Mouse (Mus musculus): ENCODE results near the gene Ralb. TPM values are rescaled to one million over a fixed set of nuclear protein-coding genes. Genes with fewer than 3 reads are reported as not detected.

Ralb gene
- total and polyA plus RNA-seq, 2 experiments from 2014 or later = 41.9 to 63.2 TPM

GRCm38 (mm10) chr1:119450651-119451345 lies 53.8 kb downstream of the Ralb start:
- Histone ChIP-seq H3K9ac (replicated peaks; ENCODE audit: low read length, poor library complexity, severe bottlenecking) (no peak overlapping the region), H3K27me3 (ENCODE audit: insufficient read depth, low read length) (no peaks in the 10 kb centered on the region), H3K9me3 (ENCODE audit: low read length) (no peaks in the 10 kb centered on the region), H3K36me3 (ENCODE audit: insufficient read depth, low read length) (no peaks in the 10 kb centered on the region), H3K27ac (ENCODE audit: low read depth, low read length) (no peak overlapping the region), H3K4me1 (ENCODE audit: insufficient read depth, low read length) (no peaks in the 10 kb centered on the region), H3K4me2 (ENCODE audit: low read depth, low read length, poor library complexity, severe bottlenecking) (no peak overlapping the region), H3K4me3 (ENCODE audit: low read depth, low read length) (no peak overlapping the region)
- no peak for TF ChIP-seq CTCF (IDR thresholded peaks at IDR 0.05)
- 80% methylated on average over 10 of the region's 10 CpGs for WGBS
- DNase-seq (ENCODE audit: low spot score) (no peak), ATAC-seq (ENCODE audit: low FRiP score) (no peak)

- H3K4me2 ChIP-seq (ENCODE audit: low read depth, low read length, poor library complexity, severe bottlenecking) = no peak overlapping the region
- ATAC-seq (ENCODE audit: low FRiP score) = no peak
- no peak for TF ChIP-seq CTCF (IDR thresholded peaks at IDR 0.05)
Measured at GRCm38 (mm10) chr1:119446753-119447283, 57.8 kb downstream of the Ralb start.

GRCm38 (mm10) chr1:119443591-119444350 lies 60.8 kb downstream of the Ralb start:
- Histone ChIP-seq H3K9ac (replicated peaks; ENCODE audit: low read length, poor library complexity, severe bottlenecking) (no peak overlapping the region), H3K9me3 (ENCODE audit: low read length) (no peaks in the 10 kb centered on the region), H3K4me1 (ENCODE audit: insufficient read depth, low read length) (no peaks in the 10 kb centered on the region), H3K36me3 (ENCODE audit: insufficient read depth, low read length) (no peaks in the 10 kb centered on the region), H3K27ac (ENCODE audit: low read depth, low read length) (no peak overlapping the region), H3K4me3 (ENCODE audit: low read depth, low read length) (no peak overlapping the region), H3K27me3 (ENCODE audit: insufficient read depth, low read length) (no peaks in the 10 kb centered on the region), H3K4me2 (ENCODE audit: low read depth, low read length, poor library complexity, severe bottlenecking) (no peak overlapping the region)
- DNase-seq (ENCODE audit: low spot score) (no peak), ATAC-seq (ENCODE audit: low FRiP score) (no peak)
- 89% methylated on average over 21 of the region's 21 CpGs for WGBS
- TF ChIP-seq CTCF (IDR thresholded peaks at IDR 0.05) = no peak

More at GRCm38 (mm10) chr1:119446753-119447283, 57.8 kb downstream of the Ralb start:
- H3K4me1 ChIP-seq (ENCODE audit: insufficient read depth, low read length) = no peaks in the 10 kb centered on the region
- no peaks in the 10 kb centered on the region for H3K36me3 ChIP-seq (ENCODE audit: insufficient read depth, low read length)
- 67% methylated on average over 10 of the region's 10 CpGs for WGBS
- no peaks in the 10 kb centered on the region for H3K9me3 ChIP-seq (ENCODE audit: low read length)
- no peak overlapping the region for H3K9ac ChIP-seq (replicated peaks; ENCODE audit: low read length, poor library complexity, severe bottlenecking)
- H3K27me3 ChIP-seq (ENCODE audit: insufficient read depth, low read length) = no peaks in the 10 kb centered on the region
- H3K27ac ChIP-seq (ENCODE audit: low read depth, low read length) = no peak overlapping the region
- no peak for DNase-seq (ENCODE audit: low spot score)
- no peak overlapping the region for H3K4me3 ChIP-seq (ENCODE audit: low read depth, low read length)

- 93% methylated on average over 9 of the region's 9 CpGs for WGBS
- ATAC-seq (ENCODE audit: low FRiP score) = no peak
- H3K4me1 ChIP-seq (ENCODE audit: insufficient read depth, low read length) = no peaks in the 10 kb centered on the region
- DNase-seq (ENCODE audit: low spot score) = no peak
- H3K9ac ChIP-seq (replicated peaks; ENCODE audit: low read length, poor library complexity, severe bottlenecking) = no peak overlapping the region
- H3K27ac ChIP-seq (ENCODE audit: low read depth, low read length) = no peak overlapping the region
- no peak for TF ChIP-seq CTCF (IDR thresholded peaks at IDR 0.05)
- no peak overlapping the region for H3K4me3 ChIP-seq (ENCODE audit: low read depth, low read length)
- H3K36me3 ChIP-seq (ENCODE audit: insufficient read depth, low read length) = no peaks in the 10 kb centered on the region
- no peaks in the 10 kb centered on the region for H3K27me3 ChIP-seq (ENCODE audit: insufficient read depth, low read length)
- H3K4me2 ChIP-seq (ENCODE audit: low read depth, low read length, poor library complexity, severe bottlenecking) = no peak overlapping the region
- no peaks in the 10 kb centered on the region for H3K9me3 ChIP-seq (ENCODE audit: low read length)
Measured at GRCm38 (mm10) chr1:119442901-119443300, 61.7 kb downstream of the Ralb start.

- H3K4me1 ChIP-seq (ENCODE audit: insufficient read depth, low read length) = no peaks in the 10 kb centered on the region
- no peak for TF ChIP-seq CTCF (IDR thresholded peaks at IDR 0.05)
- no peaks in the 10 kb centered on the region for H3K27me3 ChIP-seq (ENCODE audit: insufficient read depth, low read length)
- ATAC-seq (ENCODE audit: low FRiP score) (no peak), DNase-seq (ENCODE audit: low spot score) (no peak)
- no peak overlapping the region for H3K9ac ChIP-seq (replicated peaks; ENCODE audit: low read length, poor library complexity, severe bottlenecking)
- H3K9me3 ChIP-seq (ENCODE audit: low read length) = no peaks in the 10 kb centered on the region
- no peak overlapping the region for H3K4me3 ChIP-seq (ENCODE audit: low read depth, low read length)
- WGBS = 94% methylated on average over 9 of the region's 9 CpGs
- no peak overlapping the region for H3K27ac ChIP-seq (ENCODE audit: low read depth, low read length)
- H3K36me3 ChIP-seq (ENCODE audit: insufficient read depth, low read length) = no peaks in the 10 kb centered on the region
- no peak overlapping the region for H3K4me2 ChIP-seq (ENCODE audit: low read depth, low read length, poor library complexity, severe bottlenecking)
Measured at GRCm38 (mm10) chr1:119438105-119438637, 66.4 kb downstream of the Ralb start.

- H3K27me3 ChIP-seq (ENCODE audit: insufficient read depth, low read length) = no peaks in the 10 kb centered on the region
- no peak overlapping the region for H3K4me3 ChIP-seq (ENCODE audit: low read depth, low read length)
- ATAC-seq (ENCODE audit: low FRiP score) (no peak), DNase-seq (ENCODE audit: low spot score) (no peak)
- TF ChIP-seq CTCF (IDR thresholded peaks at IDR 0.05) = no peak
- H3K9ac ChIP-seq (replicated peaks; ENCODE audit: low read length, poor library complexity, severe bottlenecking) = no peak overlapping the region
- H3K9me3 ChIP-seq (ENCODE audit: low read length) = no peaks in the 10 kb centered on the region
- no peaks in the 10 kb centered on the region for H3K36me3 ChIP-seq (ENCODE audit: insufficient read depth, low read length)
- no peaks in the 10 kb centered on the region for H3K4me1 ChIP-seq (ENCODE audit: insufficient read depth, low read length)
- H3K27ac ChIP-seq (ENCODE audit: low read depth, low read length) = no peak overlapping the region
- H3K4me2 ChIP-seq (ENCODE audit: low read depth, low read length, poor library complexity, severe bottlenecking) = no peak overlapping the region
- WGBS = 60% methylated on average over 6 of the region's 6 CpGs
Measured at GRCm38 (mm10) chr1:119437401-119437800, 67.2 kb downstream of the Ralb start.
